Mouse (Mus musculus) kidney, adult 2 months (tissue): Measurements from ENCODE around the gene Cep170b.

Source experiments
- CTCF ChIP-seq: fragments of 200-500 bp; conservative IDR thresholded peaks from 2 replicates; pipeline ENCODE4 v1.5.1; 2011; ENCODE audit warnings: low read depth, mild to moderate bottlenecking, control low read depth, low read length, moderate library complexity, mixed read lengths; ENCODE audit not compliant: insufficient read depth, insufficient read length
- POLR2A ChIP-seq: fragments of 200-500 bp; IDR thresholded peaks from one replicate; pipeline ENCODE4 v1.6.1; 2011; ENCODE audit warnings: low read depth, low read length, control low read depth

DNA sequence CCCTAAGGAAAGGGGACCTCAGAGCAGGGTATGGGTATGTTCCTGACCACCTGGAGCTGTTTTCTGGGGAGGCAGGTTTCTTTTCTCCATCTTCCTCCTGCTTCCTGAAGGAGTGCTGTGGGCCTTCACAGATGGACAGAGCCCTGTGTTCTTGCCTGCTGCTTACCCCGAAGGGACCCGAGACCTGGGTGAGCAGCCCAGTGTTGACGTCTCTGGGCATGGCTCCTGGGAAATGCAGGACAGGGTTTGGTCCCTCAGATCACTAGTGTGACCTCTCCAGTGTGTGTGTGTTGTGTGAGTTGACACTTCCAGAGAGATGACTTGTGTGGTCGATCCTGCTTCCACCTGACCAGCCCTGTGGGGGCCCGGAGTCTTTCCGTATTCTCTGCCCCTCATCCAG is 3.2 kb downstream of the Cep170b start:
- TF ChIP-seq POLR2A (no peak), CTCF (no peak)
